9 mouse cellular contexts compared by ENCODE assay signal in genomic region chr11:106555805-106556615, GRCm38 (mm10). TPM values are rescaled to one million over a fixed set of nuclear protein-coding genes. Genes with fewer than 3 reads are reported as not detected.
A peak's percentile ranks its signal among the peaks of the same experiment; 100 is the strongest.
DNase-seq lines count a peak whose midpoint lies in the region; ATAC-seq lines count a peak whose summit lies in the region.
"Had no signal": no experiment of that assay in that cellular context is flagged by ENCODE, and none has a peak within 500 bp of the region (broad histone marks: within the 10 kb centered on the region; RNA-seq: fewer than 3 reads in every experiment).

No protein-coding gene starts in this region.

- peaks cover 89% of the 10 kb centered on the region for H3K79me2 ChIP-seq in macrophage (ENCODE audit: inconsistent target)

- no peak overlapping the region for H3K4me2 ChIP-seq in forebrain, embryonic 13.5 days
- H3K4me2 ChIP-seq in kidney, embryonic 16.5 days (replicated peaks; ENCODE audit: low read depth, low read length): no peak overlapping the region
- H3K4me2 ChIP-seq in midbrain, embryonic 14.5 days (ENCODE audit: low read length): no peak overlapping the region
- H3K4me2 ChIP-seq: lung, embryonic 14.5 days had no signal

- H3K9ac ChIP-seq in forebrain, embryonic 13.5 days: no peak overlapping the region
- H3K9ac ChIP-seq in kidney, embryonic 16.5 days (replicated peaks; ENCODE audit: low read length): no peak overlapping the region
- no peak overlapping the region for H3K9ac ChIP-seq in midbrain, embryonic 14.5 days (replicated peaks; ENCODE audit: low read length)
- H3K9ac ChIP-seq: lung, embryonic 14.5 days had no signal

- H3K9me3 ChIP-seq in forebrain, embryonic 10.5 days: no peaks in the 10 kb centered on the region
- no peaks in the 10 kb centered on the region for H3K9me3 ChIP-seq in forebrain, embryonic 13.5 days (replicated peaks)
- H3K9me3 ChIP-seq in kidney, embryonic 16.5 days (ENCODE audit: low read length): no peaks in the 10 kb centered on the region
- H3K9me3 ChIP-seq in midbrain, embryonic 14.5 days (ENCODE audit: control insufficient read depth, low read length): no peaks in the 10 kb centered on the region

- H3K27me3 ChIP-seq in forebrain, embryonic 10.5 days (ENCODE audit: poor library complexity, severe bottlenecking): no peaks in the 10 kb centered on the region
- H3K27me3 ChIP-seq in forebrain, embryonic 13.5 days: no peaks in the 10 kb centered on the region
- no peaks in the 10 kb centered on the region for H3K27me3 ChIP-seq in kidney, embryonic 16.5 days (ENCODE audit: insufficient read depth, low read length)
- H3K27me3 ChIP-seq in midbrain, embryonic 14.5 days (ENCODE audit: control insufficient read depth, insufficient read depth, low read length): no peaks in the 10 kb centered on the region

- WGBS in forebrain, embryonic 10.5 days: 59% methylated on average over 10 of the region's 10 CpGs
- 68% methylated on average over 10 of the region's 10 CpGs for WGBS in forebrain, embryonic 13.5 days
- 40% methylated on average over 10 of the region's 10 CpGs for WGBS in kidney, embryonic 16.5 days
- 69% methylated on average over 10 of the region's 10 CpGs for WGBS in macrophage (ENCODE audit: missing documents)
- 53% methylated on average over 10 of the region's 10 CpGs for WGBS in midbrain, embryonic 14.5 days

- H3K27ac ChIP-seq in forebrain, embryonic 10.5 days: peak overlapping the region; percentile 45
- H3K27ac ChIP-seq in forebrain, embryonic 13.5 days: no peak overlapping the region
- H3K27ac ChIP-seq in kidney, embryonic 16.5 days (ENCODE audit: low read length): peak overlapping the region; percentile 44
- peak overlapping the region; percentile 17; the same call in 1 of the 2 replicates for H3K27ac ChIP-seq in macrophage
- H3K27ac ChIP-seq in midbrain, embryonic 14.5 days (replicated peaks; ENCODE audit: low read depth, low read length): no peak overlapping the region

- H3K4me1 ChIP-seq in forebrain, embryonic 10.5 days: peaks cover 31% of the 10 kb centered on the region
- peaks cover 3% of the 10 kb centered on the region; the same call in 1 of the 2 replicates for H3K4me1 ChIP-seq in forebrain, embryonic 13.5 days
- H3K4me1 ChIP-seq in kidney, embryonic 16.5 days (ENCODE audit: insufficient read depth, low read length): peaks cover 26% of the 10 kb centered on the region
- no peaks in the 10 kb centered on the region for H3K4me1 ChIP-seq in midbrain, embryonic 14.5 days (ENCODE audit: control insufficient read depth, insufficient read depth, low read length)

- ATAC-seq in forebrain, embryonic 13.5 days: no peak
- ATAC-seq in kidney, embryonic 16.5 days (ENCODE audit: low FRiP score, low TSS enrichment): peak; percentile 91
- ATAC-seq in midbrain, embryonic 14.5 days (ENCODE audit: low FRiP score, low TSS enrichment): no peak

- no peaks in the 10 kb centered on the region for H3K36me3 ChIP-seq in forebrain, embryonic 10.5 days (replicated peaks)
- H3K36me3 ChIP-seq in forebrain, embryonic 13.5 days (ENCODE audit: poor library complexity, severe bottlenecking): no peaks in the 10 kb centered on the region
- H3K36me3 ChIP-seq in kidney, embryonic 16.5 days (ENCODE audit: insufficient read depth, low read length): no peaks in the 10 kb centered on the region
- no peaks in the 10 kb centered on the region for H3K36me3 ChIP-seq in macrophage (ENCODE audit: inconsistent target)
- H3K36me3 ChIP-seq in midbrain, embryonic 14.5 days (ENCODE audit: control insufficient read depth, insufficient read depth, low read length): no peaks in the 10 kb centered on the region

- no peak overlapping the region for H3K4me3 ChIP-seq in forebrain, embryonic 10.5 days
- H3K4me3 ChIP-seq in forebrain, embryonic 13.5 days: no peak overlapping the region
- no peak overlapping the region for H3K4me3 ChIP-seq in kidney, embryonic 16.5 days (ENCODE audit: low read length)
- H3K4me3 ChIP-seq in macrophage (ENCODE audit: inconsistent target): no peak overlapping the region
- H3K4me3 ChIP-seq in midbrain, embryonic 14.5 days (replicated peaks; ENCODE audit: low read depth, low read length): no peak overlapping the region

- DNase-seq in forebrain, embryonic 10.5 days (ENCODE audit: extremely low spot score, low spot score): no peak
- DNase-seq in ZHBTc4 (ENCODE audit: low read depth, low spot score): peak; percentile 47
- DNase-seq in frontal cortex, adult 2 months (ENCODE audit: extremely low spot score in 1 of 2, low spot score in 1 of 2): no peak
- no peak for DNase-seq in midbrain, embryonic 14.5 days
- no peak for DNase-seq in cerebellum, adult 18-20 months
- DNase-seq: lung, embryonic 14.5 days had no signal

RNA-seq across cellular contexts. Expression of gene Tex2, which starts 57.2 kb away (rescaled TPM):
- 6.2 and 6.4 TPM in 2 replicates for polyA plus RNA-seq in forebrain, embryonic 10.5 days (2016; fragmentation: Nextera tagmentation; extraction: Ambion mirVana)
- 9.6 and 10.7 TPM in 2 replicates for polyA plus RNA-seq in forebrain, embryonic 13.5 days (2015; fragmentation: Nextera tagmentation; extraction: Ambion mirVana)
- 9.6 and 10.3 TPM in 2 replicates for polyA plus RNA-seq in kidney, embryonic 16.5 days (2015; fragmentation: Nextera tagmentation; extraction: Ambion mirVana)
- total RNA-seq in macrophage (2018; cell fraction: chromatin; rRNA removed): 100 to 1,000 TPM in 3 of 26 experiments, 10 to 100 TPM in 21, 1 to 10 TPM in 2; 7.5 to 167 (median 54.1) TPM
- 10 to 100 TPM; 21.8 to 48.8 (median 35.8) TPM for total RNA-seq in macrophage (2018; cell fraction: cytosol; rRNA removed)
- total RNA-seq in macrophage (2018; cell fraction: nucleus; rRNA removed): 100 to 1,000 TPM in 1 of 26 experiments, 10 to 100 TPM in 25; 15.2 to 116 (median 43.2) TPM
- 25.1 to 36.4 TPM (median 27.4 TPM) in 3 replicates for polyA plus RNA-seq in macrophage (2018)
- polyA plus RNA-seq in frontal cortex, adult 2 months (2012; rRNA removed): 57.7 and 59.8 TPM in 2 replicates
- polyA plus RNA-seq in midbrain, embryonic 14.5 days (2014; fragmentation: Nextera tagmentation; extraction: Ambion mirVana): 27.3 and 29.1 TPM in 2 replicates

Comparison
In these comparisons a context has a peak if more than half of its experiments do, and no peak if none do; other contexts are left out.
1. H3K27ac ChIP-seq: peak in forebrain, embryonic 10.5 days (single experiment), kidney, embryonic 16.5 days (single experiment) and macrophage (single experiment); none in forebrain, embryonic 13.5 days (single experiment) and midbrain, embryonic 14.5 days (single experiment).